ENCODE assay signal across 8 mouse cellular contexts in the genomic region with DNA sequence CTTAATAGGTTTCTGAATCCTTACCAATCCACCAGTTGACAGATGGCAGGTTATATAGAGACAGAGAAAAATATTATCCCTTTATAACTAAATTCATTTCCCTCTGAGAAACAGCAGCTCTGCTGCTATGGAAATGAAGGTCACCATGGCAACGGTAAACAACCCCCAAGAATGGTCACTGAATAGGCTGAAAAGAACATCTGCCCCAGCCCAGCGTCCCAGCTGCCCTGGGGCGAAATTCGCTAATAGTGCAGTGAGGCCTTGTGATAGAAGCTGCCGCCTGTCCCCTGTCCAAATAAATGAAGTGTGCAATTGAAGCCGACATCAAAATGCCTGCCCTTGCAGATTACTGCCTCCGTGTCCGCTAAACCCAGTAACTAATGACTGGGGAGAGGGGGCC.
DNase-seq lines count a peak whose midpoint lies in the region; ATAC-seq lines count a peak whose summit lies in the region.

No protein-coding gene starts in this region.

- DNase-seq in heart, postnatal 10 days: peak; percentile 32 to 35
- no peak for DNase-seq in heart, postnatal 14 days
- DNase-seq in left cerebral cortex, postnatal 14 days (ENCODE audit: low spot score in 2 of 2): peak; percentile 61 to 71
- peak; percentile 67 for DNase-seq in retina, postnatal 7 days (ENCODE audit: low read depth, low spot score)
- DNase-seq in lung, postnatal 25 days (ENCODE audit: low spot score): no peak

- no peaks in the 10 kb centered on the region for H3K9me3 ChIP-seq in forebrain, embryonic 12.5 days

- peak; percentile 84 for ATAC-seq in forebrain, embryonic 12.5 days (ENCODE audit: low FRiP score)
- ATAC-seq in granulocyte monocyte progenitor cell, adult 5-6 weeks (replicated peaks; ENCODE audit: poor library complexity, severe bottlenecking): no peak
- ATAC-seq in megakaryocyte-erythroid progenitor cell, adult 5-6 weeks (replicated peaks; ENCODE audit: low FRiP score, low TSS enrichment, poor library complexity, severe bottlenecking): no peak

- H3K4me2 ChIP-seq in forebrain, embryonic 12.5 days: peak overlapping the region; percentile 34

- H3K27me3 ChIP-seq in forebrain, embryonic 12.5 days: no peaks in the 10 kb centered on the region

- no peak overlapping the region for H3K4me3 ChIP-seq in forebrain, embryonic 12.5 days (replicated peaks)

- H3K36me3 ChIP-seq in forebrain, embryonic 12.5 days (replicated peaks): no peaks in the 10 kb centered on the region

- intact Hi-C loops in heart, postnatal 10 days (cut with DNase I): no loop called here
- intact Hi-C loops in heart, postnatal 14 days (cut with DNase I): no loop called here
- intact Hi-C loops in left cerebral cortex, postnatal 14 days (cut with DNase I): no loop called here

- WGBS in forebrain, embryonic 12.5 days: 1% methylated on average over 8 of the region's 8 CpGs

- H3K9ac ChIP-seq in forebrain, embryonic 12.5 days: no peak overlapping the region

- H3K27ac ChIP-seq in forebrain, embryonic 12.5 days: peak overlapping the region; percentile 90

- H3K4me1 ChIP-seq in forebrain, embryonic 12.5 days: peaks cover 97% of the 10 kb centered on the region

Comparison
In these comparisons a context has a peak if more than half of its experiments do, and no peak if none do; other contexts are left out.
1. DNase-seq: peak in heart, postnatal 10 days (2 of 2), left cerebral cortex, postnatal 14 days (2 of 2) and retina, postnatal 7 days (single experiment); none in heart, postnatal 14 days (0 of 2) and lung, postnatal 25 days (single experiment).